Mouse (Mus musculus) forebrain, embryonic 10.5 days (tissue): ENCODE measurements around the gene Prdm12. TPM values are rescaled to one million over a fixed set of nuclear protein-coding genes. Genes with fewer than 3 reads are reported as not detected.

ENCODE experiments used
- DNase-seq: peaks from one replicate; pipeline ENCODE4 v3.0.0-alpha.2; 2017; ENCODE audit warnings: low spot score; ENCODE audit errors: extremely low spot score
- H3K27ac ChIP-seq: fragments of 300-500 bp; sonication (generic); 2 replicates; pipeline ENCODE4 v1.5.1; 2016; ENCODE audit warnings: mild to moderate bottlenecking
- H3K27me3 ChIP-seq: fragments of 300-500 bp; sonication (generic); 2 replicates; pipeline ENCODE4 v1.6.1; 2016; ENCODE audit warnings: mild to moderate bottlenecking; ENCODE audit not compliant: poor library complexity, severe bottlenecking
- H3K36me3 ChIP-seq: fragments of 300-500 bp; sonication (generic); replicated peaks from 2 replicates; pipeline ENCODE4 v1.6.1; 2016; ENCODE audit warnings: mild to moderate bottlenecking, moderate library complexity
- H3K4me1 ChIP-seq: fragments of 300-500 bp; sonication (generic); 2 replicates; pipeline ENCODE4 v1.6.1; 2016
- H3K4me3 ChIP-seq: fragments of 300-500 bp; sonication (generic); 2 replicates; pipeline ENCODE4 v1.5.1; 2016; ENCODE audit warnings: mild to moderate bottlenecking, moderate library complexity
- H3K9me3 ChIP-seq: fragments of 300-500 bp; sonication (generic); 2 replicates; pipeline ENCODE4 v1.6.1; 2016; ENCODE audit warnings: mild to moderate bottlenecking, moderate library complexity
- WGBS: fragments of 180-500 bp; shearing (Covaris S2); methylation state at CpG from one replicate; pipeline ENCODE4 v1.1.7; 2016; 5-methylcytosine and 5-hydroxymethylcytosine counted together
- polyA plus RNA-seq: library from polyadenylated mRNA; unstranded; fragments of >200 nt; fragmentation: Nextera tagmentation; extraction: Ambion mirVana; gene quantifications from 2 replicates; pipeline ENCODE4 v1.2.1, GENCODE M21; 2016

Prdm12 gene
- polyA plus RNA-seq, 1 experiment from 2014 or later: 0.51 TPM

DNA sequence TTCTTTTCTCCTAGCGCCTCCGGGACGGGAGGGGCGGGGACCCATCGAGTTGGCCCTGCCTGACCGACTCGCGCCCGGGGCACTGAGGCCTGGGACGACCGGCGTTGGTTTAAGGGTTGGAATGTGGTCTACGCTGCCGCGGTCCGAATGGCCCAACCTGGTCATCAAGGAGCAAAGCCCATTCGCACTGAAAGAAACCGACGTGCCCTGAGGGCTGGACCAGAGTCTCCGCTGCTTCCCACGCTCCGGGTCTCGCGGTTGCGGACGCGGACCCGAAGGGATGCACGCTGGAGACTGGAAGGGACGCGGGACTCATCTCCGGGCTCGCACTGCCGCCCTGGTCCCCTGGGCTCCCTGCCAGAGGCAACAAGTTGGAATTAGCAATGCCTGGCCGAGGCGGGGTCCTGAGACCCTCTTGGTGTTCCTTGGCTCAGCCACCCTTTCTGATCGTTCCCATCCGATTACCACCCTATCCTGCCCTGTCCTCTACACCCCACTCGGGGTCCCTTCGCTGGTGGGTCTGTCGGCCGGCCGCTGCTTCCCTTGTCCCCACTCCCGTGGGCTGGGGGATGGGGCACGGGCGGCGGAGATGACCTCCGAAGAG, 3.6 kb upstream of the Prdm12 start:
- peaks cover 70% of the 10 kb centered on the region for H3K4me1 ChIP-seq
- H3K27ac ChIP-seq: peak overlapping the region; percentile 85
- WGBS: under 1% methylated on average over 48 of the region's 48 CpGs
- peaks cover 100% of the 10 kb centered on the region for H3K27me3 ChIP-seq
- no peaks in the 10 kb centered on the region for H3K9me3 ChIP-seq
- no peaks in the 10 kb centered on the region for H3K36me3 ChIP-seq
- H3K4me3 ChIP-seq: peak overlapping the region; percentile 52
- DNase-seq: peak; percentile 80

DNA sequence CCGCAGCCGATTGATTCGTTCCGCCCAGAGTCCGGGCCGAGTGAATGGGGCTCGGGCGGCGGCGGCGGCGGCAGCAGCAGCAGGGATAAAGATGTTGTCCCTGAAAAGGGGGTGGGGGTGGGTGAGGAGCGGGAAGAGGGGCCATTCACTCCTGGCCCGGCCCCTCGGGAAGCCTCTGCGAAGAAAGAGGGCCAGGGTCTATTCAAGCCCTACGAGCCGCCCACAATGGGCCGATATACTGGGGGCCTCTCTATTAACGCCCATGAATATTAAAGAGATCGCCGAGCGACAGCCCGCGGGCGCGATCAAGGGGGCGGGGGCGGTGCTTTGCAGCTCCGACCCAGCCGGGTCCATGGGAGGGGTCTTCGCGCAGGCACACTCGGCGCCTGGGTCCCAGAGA, 3.1 kb upstream of the Prdm12 start:
- Histone ChIP-seq H3K4me1 (peaks cover 75% of the 10 kb centered on the region), H3K9me3 (no peaks in the 10 kb centered on the region), H3K27ac (peak overlapping the region; percentile 85), H3K36me3 (no peaks in the 10 kb centered on the region), H3K4me3 (peak overlapping the region; percentile 52), H3K27me3 (peaks cover 100% of the 10 kb centered on the region)
- WGBS: under 1% methylated on average over 35 of the region's 35 CpGs
- DNase-seq: no peak

DNA sequence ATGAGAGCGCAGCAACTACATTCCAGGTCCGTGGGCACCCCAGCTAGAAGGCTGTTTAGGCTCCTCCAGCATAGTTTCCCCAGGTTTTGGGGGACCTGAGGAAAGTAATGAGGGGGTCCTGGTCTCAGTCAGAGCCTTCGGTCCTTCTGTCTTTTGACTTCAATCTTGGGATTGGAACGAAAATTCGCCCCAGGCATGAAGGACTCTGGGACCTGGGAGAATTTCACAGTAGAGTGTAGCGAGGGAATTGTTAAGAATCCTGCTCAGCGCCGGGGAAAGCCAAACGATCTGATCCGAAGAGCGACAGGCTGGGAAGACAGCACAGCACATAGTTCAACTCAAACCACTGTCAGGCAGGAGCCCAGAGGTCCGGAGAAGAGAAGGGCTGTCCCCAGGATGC, 2.5 kb upstream of the Prdm12 start:
- whole genome bisulfite sequencing: under 1% methylated on average over 12 of the region's 12 CpGs
- H3K36me3 ChIP-seq: no peaks in the 10 kb centered on the region
- H3K9me3 ChIP-seq: no peaks in the 10 kb centered on the region
- no peak for DNase-seq
- peak overlapping the region; percentile 52 for H3K4me3 ChIP-seq
- peaks cover 80% of the 10 kb centered on the region for H3K4me1 ChIP-seq
- peak overlapping the region; percentile 85 for H3K27ac ChIP-seq
- peaks cover 100% of the 10 kb centered on the region for H3K27me3 ChIP-seq

DNA sequence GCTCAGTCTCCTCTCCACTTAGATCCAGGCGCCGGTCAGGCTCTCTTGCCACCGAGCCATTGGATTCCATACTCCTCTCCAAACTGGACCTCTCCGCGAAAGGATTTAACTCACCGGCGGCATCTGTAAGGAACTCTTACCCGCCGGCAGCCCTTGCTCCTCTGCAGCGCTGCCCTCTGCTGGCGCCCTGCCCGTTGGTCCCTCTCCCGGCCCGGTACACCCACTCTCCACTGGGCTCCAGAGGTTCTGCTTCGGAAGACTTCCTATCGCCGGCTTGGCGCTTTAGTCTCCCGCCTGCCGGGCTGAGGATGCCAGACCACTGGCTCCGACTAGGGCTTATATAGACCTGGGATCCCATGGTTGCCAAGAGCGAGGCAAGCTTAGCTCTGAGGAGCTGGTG, 2.0 kb upstream of the Prdm12 start:
- under 1% methylated on average over 22 of the region's 22 CpGs for WGBS
- Histone ChIP-seq H3K9me3 (no peaks in the 10 kb centered on the region), H3K4me3 (peak overlapping the region; percentile 52), H3K36me3 (no peaks in the 10 kb centered on the region), H3K27ac (peak overlapping the region; percentile 85), H3K27me3 (peaks cover 100% of the 10 kb centered on the region), H3K4me1 (peaks cover 85% of the 10 kb centered on the region)
- peak; percentile 66 for DNase-seq

DNA sequence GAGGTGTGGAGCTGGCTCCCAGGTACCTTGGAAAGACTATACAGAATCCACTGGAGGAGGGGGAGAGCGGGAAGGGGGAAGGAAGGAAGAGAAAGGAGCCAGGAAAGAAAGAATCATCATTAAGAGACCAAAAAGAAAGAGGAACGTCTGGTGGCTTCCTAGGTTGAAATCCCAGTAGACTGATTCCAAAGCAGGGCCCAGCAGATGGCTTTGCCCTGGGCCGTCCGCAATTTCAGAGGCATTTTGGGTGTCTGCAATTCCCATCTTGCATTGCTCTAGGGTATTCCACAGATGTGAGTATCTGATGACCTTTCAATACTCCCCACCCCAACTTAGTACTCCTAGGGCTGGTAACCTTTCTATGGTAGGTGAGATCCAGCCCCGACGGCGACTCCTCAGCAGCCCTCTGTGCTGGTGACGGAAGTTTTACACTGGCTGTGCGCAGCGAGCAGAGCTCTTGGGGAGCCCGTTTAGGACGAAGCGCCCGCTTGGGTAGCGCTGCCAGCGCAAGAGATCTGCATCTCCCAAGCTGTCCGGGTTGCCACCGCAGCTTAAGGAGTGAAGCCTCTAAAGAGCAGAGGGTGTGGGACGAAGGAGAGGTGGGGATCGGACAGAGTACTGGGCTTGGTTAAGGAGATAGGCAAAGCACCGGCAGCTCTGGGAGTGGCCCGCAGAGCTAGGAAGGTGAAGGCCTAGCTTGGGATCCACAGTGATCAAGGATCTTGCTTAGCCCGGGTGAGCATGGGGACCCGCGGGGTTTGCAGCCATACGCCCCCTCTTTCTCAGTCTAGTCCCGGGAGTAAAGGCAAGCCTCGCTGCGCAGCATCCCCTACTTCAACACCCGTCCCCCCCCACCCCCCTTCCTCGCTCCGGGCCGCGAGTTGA, 1.0 kb upstream of the Prdm12 start:
- H3K9me3 ChIP-seq: no peaks in the 10 kb centered on the region
- peak; percentile 37 for DNase-seq
- H3K27me3 ChIP-seq: peaks cover 100% of the 10 kb centered on the region
- peaks cover 89% of the 10 kb centered on the region for H3K4me1 ChIP-seq
- WGBS: under 1% methylated on average over 33 of the region's 34 CpGs
- peak overlapping the region; percentile 74; the same call in 1 of the 2 replicates for H3K27ac ChIP-seq
- no peaks in the 10 kb centered on the region for H3K36me3 ChIP-seq
- H3K4me3 ChIP-seq: peak overlapping the region; percentile 52

DNA sequence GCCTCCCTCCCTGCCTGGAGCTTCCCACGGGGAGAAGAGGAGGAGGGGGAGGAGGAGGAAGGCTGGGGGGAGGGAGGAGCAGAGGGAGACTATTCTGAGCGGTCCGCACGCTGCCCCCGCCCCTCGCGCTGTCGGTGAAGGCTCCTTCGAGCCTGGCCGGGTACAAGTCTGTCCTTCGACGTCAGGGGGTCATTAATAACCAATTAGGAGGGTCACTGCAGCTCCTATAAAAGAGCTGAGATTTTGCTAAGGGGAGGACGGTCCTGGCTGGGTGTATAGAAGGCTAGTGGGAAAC, 424 bp upstream of the Prdm12 start:
- no peaks in the 10 kb centered on the region for H3K9me3 ChIP-seq
- no peaks in the 10 kb centered on the region for H3K36me3 ChIP-seq
- DNase-seq: no peak
- H3K4me1 ChIP-seq: peaks cover 88% of the 10 kb centered on the region
- WGBS: 0% methylated on average over 13 of the region's 13 CpGs
- peak overlapping the region; percentile 74; the same call in 1 of the 2 replicates for H3K27ac ChIP-seq
- peaks cover 100% of the 10 kb centered on the region for H3K27me3 ChIP-seq
- H3K4me3 ChIP-seq: peak overlapping the region; percentile 47

DNA sequence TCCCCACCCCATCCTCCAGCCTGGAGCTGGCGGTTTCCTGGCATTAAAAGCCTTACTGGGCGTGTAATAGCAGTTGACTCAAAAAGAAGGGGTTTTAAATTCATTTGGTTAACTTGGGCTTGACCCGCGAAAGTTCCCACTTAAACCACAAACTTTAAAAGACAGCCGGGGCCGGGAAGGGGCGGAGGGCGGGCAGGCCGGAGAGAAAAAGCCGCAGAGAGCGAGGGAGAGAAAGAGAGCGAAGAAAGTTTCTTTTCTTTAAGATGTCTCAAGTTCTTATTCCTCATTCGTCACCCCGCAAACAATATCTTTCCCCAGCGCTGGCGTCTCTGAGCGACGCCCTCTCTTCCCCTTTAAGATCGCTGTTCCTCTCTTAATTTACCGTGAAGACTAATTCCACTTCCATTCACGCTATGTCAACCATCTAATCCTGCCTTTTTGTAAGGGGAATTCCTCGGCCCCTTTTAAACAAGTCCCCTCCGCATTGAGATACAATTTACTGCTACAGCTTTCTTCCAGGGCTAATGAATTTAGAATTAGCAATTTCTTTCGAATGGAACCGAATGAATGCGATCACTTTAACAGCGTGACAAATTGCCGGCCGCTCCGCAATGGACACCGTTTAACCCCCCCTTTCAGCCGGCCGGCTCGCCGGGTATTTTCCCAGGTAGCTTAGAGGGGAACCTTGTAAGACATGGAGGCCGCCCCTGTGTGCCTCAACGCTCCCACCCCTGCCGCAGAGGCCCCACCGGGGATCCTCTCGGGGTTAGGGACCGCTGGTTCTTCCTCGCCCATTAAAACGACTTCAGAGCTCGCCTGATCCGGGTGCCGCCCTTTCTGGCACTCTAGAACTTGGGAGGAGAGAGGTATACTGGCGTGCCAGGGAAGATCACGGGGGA, 1.0 kb downstream of the Prdm12 start:
- no peaks in the 10 kb centered on the region for H3K36me3 ChIP-seq
- DNase-seq: peak; percentile 72
- WGBS: under 1% methylated on average over 48 of the region's 48 CpGs
- peak overlapping the region; percentile 47 for H3K4me3 ChIP-seq
- peaks cover 73% of the 10 kb centered on the region for H3K4me1 ChIP-seq
- peaks cover 100% of the 10 kb centered on the region for H3K27me3 ChIP-seq
- H3K9me3 ChIP-seq: no peaks in the 10 kb centered on the region
- peak overlapping the region; percentile 74; the same call in 1 of the 2 replicates for H3K27ac ChIP-seq

DNA sequence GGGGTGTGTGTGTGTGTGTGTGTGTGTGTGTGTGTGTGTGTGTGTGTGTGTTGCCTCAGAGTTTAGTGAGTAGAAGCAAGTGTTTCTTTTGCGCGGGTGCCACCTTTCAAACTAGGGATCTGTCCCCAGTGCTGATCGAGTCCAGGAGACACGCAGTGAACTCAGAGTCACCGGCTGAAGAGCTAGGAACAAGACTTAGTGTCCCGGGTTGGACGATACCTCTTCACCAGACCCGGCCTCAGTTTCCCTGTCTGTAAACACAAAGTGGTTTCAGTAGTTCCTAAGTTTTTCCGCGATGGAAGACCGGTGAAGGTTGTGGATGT, 1.6 kb downstream of the Prdm12 start:
- DNase-seq: no peak
- Histone ChIP-seq H3K9me3 (no peaks in the 10 kb centered on the region), H3K4me1 (peaks cover 67% of the 10 kb centered on the region), H3K27me3 (peaks cover 100% of the 10 kb centered on the region), H3K36me3 (no peaks in the 10 kb centered on the region), H3K27ac (peak overlapping the region; percentile 62; the same call in 1 of the 2 replicates), H3K4me3 (peak overlapping the region; percentile 47)
- 1% methylated on average over 11 of the region's 11 CpGs for WGBS

DNA sequence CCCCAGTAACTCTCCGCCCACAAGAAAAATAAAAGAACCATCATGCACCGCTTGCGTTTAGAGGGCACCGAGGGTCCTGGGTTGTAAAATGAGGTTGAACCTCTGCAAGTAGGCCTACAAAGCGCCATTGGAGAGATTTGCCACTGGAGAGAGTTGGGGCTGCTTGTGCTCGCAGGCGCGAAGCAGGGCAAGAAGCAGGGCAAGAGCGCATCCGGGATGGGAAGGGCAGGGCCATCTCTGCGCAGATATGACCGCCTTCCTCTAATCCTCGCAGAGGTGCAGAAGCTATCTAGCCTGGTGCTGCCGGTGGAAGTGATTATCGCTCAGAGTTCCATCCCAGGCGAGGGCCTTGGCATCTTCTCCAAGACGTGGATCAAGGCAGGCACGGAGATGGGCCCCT, 2.1 kb downstream of the Prdm12 start:
- H3K27ac ChIP-seq: no peak overlapping the region
- peaks cover 63% of the 10 kb centered on the region for H3K4me1 ChIP-seq
- H3K4me3 ChIP-seq: peak overlapping the region; percentile 47
- H3K36me3 ChIP-seq: no peaks in the 10 kb centered on the region
- peaks cover 100% of the 10 kb centered on the region for H3K27me3 ChIP-seq
- no peaks in the 10 kb centered on the region for H3K9me3 ChIP-seq
- DNase-seq: no peak
- WGBS: under 1% methylated on average over 18 of the region's 18 CpGs

DNA sequence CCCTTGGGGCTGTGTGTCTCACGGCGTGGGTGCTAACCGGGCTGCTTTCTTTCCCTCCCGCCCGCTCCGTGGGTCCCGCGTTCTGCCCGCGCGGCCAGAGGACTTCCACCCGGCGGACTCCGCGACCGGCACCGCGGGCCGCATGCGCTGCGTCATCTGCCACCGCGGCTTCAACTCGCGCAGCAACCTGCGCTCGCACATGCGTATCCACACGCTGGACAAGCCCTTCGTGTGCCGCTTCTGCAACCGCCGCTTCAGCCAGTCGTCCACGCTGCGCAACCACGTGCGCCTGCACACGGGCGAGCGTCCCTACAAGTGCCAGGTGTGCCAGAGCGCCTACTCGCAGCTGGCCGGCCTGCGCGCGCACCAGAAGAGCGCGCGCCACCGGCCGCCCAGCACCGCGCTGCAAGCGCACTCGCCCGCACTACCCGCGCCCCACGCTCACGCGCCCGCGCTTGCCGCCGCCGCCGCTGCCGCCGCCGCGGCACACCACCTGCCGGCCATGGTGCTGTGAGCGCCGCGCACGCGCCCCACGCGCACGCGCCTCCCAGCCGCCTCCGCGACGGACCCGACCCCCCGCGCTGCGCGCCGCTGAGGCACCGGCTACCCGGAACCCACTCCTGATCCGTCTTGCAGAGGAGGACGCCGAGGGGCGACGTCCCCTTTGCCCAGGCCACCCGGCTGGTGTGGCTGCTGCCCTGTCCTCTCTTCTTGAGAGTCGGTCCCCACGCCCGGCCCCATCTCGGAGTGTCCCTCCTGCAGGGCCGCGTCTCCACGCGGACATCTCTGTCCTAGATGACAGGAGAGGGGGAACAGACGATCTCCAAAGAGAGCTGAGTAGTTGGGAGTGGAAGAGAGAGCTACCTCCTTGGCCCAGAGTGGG, 14.4 kb downstream of the Prdm12 start:
- under 1% methylated on average over 109 of the region's 109 CpGs for WGBS
- no peaks in the 10 kb centered on the region; the same call in 1 of the 2 replicates for H3K36me3 ChIP-seq
- peak overlapping the region; percentile 62 for H3K4me3 ChIP-seq
- peaks cover 8% of the 10 kb centered on the region; the same call in 1 of the 2 replicates for H3K9me3 ChIP-seq
- peak; percentile 40 for DNase-seq
- H3K4me1 ChIP-seq: peaks cover 18% of the 10 kb centered on the region
- H3K27me3 ChIP-seq: peaks cover 100% of the 10 kb centered on the region
- peak overlapping the region; percentile 25; the same call in 1 of the 2 replicates for H3K27ac ChIP-seq

DNA sequence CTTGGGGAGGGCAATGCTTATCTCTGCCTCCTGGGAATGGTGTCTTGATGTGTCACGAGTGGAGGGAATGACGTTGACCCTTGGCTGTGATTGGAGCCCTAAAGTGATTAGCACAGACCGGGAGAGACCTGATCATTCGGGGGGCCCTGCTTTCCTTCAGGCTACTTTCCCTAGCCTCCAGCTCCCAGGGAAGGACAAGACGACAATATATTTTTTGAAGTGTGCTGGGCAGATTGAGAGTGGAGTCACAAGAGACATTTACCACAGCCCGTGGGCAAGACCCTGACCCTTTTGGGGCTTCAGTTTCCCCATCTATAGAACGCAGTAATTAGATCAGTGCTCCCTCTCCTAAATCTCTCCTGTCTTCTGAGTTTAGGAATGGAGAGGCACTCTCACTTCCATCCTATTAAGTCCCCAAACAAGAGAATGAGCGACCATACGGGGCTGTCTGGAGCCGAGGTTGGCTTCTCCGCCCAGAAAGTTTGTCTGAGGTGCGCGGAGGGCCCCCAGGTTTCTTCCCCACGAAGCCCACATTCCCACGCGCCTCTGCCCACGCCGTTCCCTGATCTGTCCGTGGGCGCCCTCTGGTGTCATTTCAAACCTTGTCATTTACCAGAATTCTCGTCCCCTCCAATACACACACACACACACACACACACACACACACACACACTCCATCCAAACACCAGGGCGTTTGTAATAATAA, 15.2 kb downstream of the Prdm12 start:
- no peak overlapping the region for H3K27ac ChIP-seq
- H3K4me3 ChIP-seq: peak overlapping the region; percentile 62
- peaks cover 14% of the 10 kb centered on the region for H3K9me3 ChIP-seq
- peak; percentile 50 for DNase-seq
- H3K27me3 ChIP-seq: peaks cover 100% of the 10 kb centered on the region
- H3K4me1 ChIP-seq: peaks cover 18% of the 10 kb centered on the region
- H3K36me3 ChIP-seq: no peaks in the 10 kb centered on the region; the same call in 1 of the 2 replicates
- WGBS: 6% methylated on average over 22 of the region's 22 CpGs
